Mouse (Mus musculus): Measurements from ENCODE around the gene Ppig.
"Not testable (repeated sequence)": the region's sequence is repeated elsewhere in the genome, so short reads cannot be mapped to it uniquely, and the experiment has no call there.

The Ppig gene

DNA sequence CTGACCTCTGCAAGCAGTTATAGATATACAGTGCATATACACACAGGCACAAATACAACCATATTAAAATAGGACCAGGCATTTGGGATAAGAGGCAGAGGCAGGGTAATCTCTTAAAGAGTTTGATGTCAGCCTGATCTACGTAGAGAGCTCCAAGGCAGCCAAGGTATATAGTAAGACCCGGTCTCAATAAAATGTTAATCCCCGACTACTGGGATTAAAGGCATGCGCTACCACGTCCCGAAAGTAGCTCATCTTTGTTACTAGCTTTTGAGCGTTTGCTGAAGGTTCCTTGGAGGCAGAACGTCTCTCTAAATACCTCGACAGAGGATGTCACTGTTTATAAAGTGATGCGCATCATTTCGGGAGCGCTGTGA is at the start of gene Ppig:
Gene Ppig, plus strand, starts transcription at position 273 of the 377 bp plus-strand sequence.
- peak; percentile 13 for DNase-seq (ENCODE audit: low read depth, low spot score)

DNA sequence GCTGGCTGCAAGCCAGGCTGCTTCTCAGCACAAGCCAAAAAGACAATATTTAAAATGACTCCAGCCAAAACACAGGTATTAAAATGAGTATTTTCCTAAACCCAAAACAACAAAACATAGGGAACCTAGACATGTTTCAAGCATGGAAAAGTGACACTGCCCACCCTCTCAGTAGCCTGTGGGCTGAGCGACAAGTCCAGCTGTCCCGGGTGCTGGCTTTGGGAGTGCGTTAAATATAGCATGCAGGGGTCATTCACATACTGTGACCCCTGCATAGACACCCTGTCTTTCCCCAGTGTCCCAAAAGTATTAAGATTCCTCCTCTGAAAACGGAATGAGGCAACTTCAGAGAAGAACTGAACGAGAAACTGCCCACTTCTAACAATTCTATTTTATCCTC is 48.6 kb upstream of the Ppig start:
- no peak for DNase-seq (ENCODE audit: low read depth, low spot score)

DNA sequence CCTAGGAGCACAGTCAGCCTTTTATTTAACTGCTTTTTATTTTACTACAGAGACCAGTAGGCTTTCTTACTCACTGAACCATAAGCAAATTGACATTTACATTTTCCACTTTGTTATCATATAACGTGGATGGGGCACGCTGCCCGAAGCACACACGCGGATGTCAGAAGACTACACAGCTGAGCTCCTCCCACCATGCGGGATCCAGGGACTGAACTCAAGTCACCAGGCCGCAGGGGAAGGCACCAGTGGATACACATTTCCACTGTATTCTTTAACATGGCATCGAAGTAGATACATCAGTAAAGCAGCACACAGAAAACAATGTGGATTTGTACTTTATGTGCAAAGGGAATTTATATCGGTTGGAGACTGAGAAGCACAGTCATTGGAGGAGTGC is 47.1 kb upstream of the Ppig start:
- DNase-seq (ENCODE audit: low read depth, low spot score) = no peak

DNA sequence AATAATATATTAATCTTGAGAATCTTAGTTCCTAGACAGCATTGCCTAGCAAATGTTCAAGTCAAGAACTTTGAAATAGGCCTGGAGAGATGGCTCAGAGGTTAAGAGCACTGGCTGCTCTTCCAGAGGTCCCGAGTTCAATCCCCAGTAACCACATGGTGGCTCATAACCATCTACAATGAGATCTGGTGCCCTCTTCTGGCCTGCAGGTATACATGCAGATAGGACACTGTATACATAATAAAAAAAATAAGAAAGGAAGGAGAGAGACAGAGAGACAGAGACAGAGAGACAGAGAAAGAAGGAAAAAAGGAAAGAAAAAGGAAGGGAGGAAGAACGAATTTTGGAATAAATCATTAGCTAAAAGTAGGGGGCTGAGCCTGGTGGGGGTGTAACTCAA is 45.6 kb upstream of the Ppig start:
- DNase-seq (ENCODE audit: low read depth, low spot score) = no peak

DNA sequence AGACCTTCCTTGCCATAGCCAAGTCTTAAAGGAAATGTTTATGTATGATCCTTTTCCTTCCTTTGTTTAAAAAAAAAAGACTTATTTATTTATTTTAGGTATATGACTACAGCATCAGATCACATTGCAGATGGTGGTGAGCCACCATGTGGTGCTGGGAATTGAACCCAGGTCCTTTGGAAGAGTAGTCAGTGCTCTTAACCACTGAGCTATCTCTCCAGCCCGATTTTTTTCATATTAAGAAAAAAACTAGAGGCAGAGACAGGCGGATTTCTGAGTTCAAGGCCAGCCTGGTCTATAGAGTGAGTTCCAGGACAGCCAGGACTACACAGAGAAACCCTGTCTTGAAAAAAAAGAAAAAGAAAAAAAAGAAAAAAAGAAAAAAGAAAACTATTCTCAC is 45.1 kb upstream of the Ppig start:
- DNase-seq (ENCODE audit: low read depth, low spot score) = not testable (repeated sequence)

DNA sequence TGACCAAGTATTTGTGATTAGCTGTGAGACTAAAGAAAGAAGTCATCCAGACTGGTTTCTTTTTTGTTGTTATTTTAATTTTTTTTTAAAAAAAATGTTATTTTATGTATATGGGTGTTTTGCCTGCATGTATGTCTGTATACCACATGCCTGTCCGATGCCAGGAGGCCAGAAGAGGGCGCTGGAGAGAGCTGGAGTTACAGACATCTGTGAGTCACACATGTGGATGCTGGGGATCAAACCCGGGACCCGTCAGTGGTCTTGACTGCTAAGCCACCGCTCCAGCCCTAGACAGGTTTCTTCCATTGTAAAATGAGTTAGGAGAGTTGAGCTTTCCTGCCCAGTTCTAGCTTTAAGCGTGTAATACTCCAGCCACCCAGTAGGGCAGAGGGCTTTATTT is 42.4 kb upstream of the Ppig start:
- no peak for DNase-seq (ENCODE audit: low read depth, low spot score)

DNA sequence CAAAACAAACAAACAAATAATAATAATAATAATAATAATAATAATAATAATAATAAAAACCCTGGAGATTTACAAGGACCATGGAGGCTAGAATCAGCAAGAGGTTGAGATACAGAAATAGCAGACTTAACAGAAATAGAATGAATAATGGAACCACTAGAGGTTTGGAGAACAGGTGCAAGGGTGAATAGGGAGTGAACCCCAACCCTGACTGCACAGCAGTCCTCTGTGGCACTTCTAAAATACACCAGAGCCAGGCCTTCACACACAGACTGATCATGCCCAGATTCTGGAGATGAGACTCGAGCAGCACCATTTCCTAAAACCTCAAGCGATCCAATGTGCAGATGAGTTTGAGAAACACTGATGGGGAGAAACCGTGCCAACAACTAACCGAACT is 40.4 kb upstream of the Ppig start:
- DNase-seq (ENCODE audit: low read depth, low spot score) = no peak

DNA sequence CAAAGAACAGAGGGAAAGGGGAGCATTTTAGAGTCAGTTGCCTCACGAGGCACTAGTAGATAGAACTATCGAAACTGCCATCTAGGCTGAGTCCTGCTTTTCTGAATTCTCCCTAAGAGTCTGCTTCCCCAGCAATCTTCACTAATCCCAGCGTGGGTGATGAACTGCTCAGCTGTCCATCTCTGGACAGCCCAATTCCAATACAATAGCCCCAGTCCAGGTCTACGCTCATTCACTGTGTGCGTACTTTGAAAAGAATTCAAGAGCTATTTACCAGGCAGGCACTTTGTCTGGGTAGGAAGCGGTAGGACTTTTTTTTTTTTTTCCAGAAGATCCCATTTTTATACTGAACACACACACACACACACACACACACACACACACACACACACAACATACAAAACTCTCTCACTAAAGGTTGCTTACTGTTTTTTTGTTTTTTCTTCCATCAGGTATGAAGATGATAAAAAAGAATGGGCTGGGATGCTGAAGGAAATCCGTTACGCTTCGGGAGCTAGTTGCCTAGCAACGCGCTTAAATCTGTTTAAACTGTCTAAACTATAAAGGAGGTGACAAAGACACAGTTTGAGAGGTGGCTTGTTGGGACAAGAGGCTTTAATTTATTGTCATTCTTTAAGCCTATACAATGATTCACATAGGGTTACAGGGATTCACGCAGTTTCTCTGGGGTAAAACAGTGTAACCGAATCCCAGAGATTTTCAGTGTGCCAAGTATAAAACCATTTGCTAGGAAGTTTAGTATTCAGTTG is 39.1 kb upstream of the Ppig start:
- DNase-seq (ENCODE audit: low read depth, low spot score) = no peak

DNA sequence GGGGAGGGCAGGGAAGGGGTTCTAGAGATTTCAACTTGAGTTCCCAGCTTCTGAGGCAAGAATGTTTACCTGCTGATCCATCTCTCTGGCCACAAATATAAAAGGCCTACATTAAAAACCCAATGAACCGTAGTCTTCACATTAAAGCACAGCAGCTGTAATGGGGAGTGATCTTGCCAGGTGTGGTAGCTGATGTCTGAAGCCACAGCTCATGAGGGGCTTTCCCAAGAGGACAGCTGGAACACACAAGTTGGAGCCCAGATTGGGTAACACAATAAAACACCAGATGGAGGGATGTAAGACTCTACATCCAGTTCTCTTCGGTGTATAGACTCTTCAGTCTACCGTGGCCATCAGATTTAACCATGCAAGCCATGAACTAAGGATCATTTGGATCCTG is 37.9 kb upstream of the Ppig start:
- no peak for DNase-seq (ENCODE audit: low read depth, low spot score)

DNA sequence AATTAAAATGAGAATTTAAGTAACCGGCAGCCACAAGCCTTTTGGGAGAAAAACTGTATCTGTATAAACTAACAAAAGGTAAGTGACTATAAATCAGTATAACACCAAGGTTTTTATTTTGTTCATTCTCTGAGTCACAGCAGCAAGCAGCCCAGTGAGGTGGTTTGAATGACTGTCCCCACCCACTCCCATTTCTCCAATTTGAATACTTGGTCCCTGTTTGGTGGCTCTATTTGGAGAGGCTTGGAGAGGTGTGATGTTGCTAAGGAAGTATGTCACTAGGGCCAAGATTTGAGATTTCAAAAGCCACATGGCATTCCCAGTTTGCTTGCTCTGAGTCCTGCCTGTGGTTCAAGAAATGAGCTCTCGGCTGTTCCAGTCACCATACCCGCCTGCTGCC is 32.1 kb upstream of the Ppig start:
- no peak for DNase-seq (ENCODE audit: low read depth, low spot score)

DNA sequence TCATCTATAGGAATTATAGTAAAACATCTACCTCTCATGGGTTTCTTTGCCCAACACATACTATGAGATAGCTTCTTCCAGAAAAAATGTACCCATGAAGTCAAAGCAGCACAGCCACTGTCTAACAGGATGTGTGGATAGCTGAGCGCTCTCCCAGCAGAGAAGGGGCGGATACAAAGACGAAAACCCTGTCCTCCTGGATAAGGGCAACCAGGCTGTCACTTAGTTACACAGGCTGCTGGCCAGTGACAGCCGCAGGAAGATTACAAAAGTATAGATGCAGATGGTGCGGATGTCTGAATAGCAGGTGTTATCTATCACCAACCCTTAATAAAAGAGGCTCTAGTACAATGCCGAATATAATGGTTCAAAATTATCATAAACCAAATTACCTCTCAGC is 31.5 kb upstream of the Ppig start:
- no peak for DNase-seq (ENCODE audit: low read depth, low spot score)

DNA sequence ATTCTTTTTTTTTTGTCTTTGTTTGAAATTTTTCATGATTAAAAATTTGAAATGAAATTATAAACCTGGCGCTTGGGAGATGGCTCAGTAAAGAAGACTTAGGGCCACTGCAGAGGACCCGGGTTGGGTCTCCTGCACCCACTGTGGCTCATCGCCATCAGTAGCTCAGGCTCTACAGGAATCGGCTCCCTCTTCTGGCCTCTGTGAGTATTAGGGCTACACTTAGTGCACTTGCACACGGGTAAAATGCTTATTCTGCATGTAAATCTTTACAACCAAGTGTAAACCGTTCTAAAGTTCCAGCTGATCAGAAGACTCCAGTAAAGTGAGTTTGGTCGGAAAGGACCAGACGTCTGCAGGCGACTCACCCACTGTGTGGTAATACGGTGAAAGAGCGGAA is 28.8 kb upstream of the Ppig start:
- DNase-seq (ENCODE audit: low read depth, low spot score) = no peak

DNA sequence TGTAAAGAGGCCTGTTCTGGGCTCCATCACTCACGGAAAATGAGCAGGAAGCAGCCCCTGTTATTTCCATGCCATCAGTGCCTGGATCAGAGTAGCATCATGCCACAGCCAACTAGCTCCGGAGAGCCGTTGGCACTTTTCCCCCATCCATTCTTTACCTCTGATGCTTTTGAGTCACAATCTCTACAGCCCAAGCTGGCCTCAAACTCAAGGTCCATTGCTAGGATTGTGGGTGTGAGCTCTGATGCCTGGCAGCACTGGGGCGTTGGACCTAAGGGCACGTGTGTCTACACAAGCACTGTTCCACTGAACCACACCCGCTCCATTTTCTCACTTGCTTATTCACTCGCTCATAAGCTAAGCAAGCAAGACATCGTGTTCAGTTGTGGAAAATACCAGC is 21.9 kb upstream of the Ppig start:
- DNase-seq (ENCODE audit: low read depth, low spot score) = no peak

DNA sequence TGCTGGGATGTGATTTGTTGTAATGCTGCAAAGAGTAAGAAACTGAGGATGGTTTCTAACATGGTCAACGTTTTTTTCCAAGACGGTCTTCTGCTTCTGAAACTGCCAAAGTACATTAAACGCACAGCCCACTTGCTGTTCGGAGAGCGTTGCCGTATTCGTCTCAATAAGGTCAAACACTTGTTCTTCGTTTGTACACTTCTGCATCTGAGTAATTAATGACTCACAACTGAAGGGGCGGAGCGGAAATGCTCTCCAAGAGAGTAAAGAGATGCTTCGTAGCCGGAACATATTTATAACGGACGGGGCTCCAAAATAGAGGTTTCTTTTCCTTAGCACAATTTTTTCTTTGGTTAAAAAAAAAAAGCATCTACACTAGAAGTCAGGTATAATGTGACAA is 10.2 kb upstream of the Ppig start:
- DNase-seq (ENCODE audit: low read depth, low spot score) = no peak

DNA sequence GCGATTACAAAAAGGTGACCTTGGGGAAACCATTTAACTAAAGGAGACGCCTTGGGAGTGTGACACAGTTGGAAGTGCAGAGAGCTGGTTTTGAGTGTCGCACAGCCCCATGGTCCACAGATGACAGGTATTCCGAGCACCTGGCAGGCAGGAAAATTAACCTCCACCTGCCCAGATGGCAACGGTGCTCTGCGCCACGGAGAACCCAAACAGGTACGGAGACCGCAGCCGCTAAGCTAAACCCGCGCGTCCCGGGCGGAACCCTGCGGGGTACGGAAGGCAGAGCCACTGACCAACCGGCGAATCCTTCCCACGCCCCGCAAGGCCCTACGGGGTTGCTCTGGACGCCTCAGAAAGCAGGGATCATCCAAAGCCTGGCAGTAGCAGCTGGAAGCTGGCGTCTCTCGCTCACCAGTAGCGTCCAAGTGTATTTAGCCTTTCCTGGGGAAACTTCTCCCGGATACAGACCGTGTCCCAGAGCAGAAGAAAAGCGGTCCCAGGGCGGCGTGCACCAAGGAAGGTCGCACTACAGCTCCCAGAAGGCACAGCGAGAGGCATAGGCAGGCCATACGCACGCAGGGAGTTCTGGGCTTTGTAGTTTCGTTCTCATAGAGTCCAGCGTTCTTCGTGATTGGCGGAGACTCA is 9.2 kb upstream of the Ppig start, which contains the start of gene Fastkd1:
Gene Fastkd1, minus strand, starts transcription at position 536 of the 645 bp plus-strand sequence.
- DNase-seq (ENCODE audit: low read depth, low spot score) = peak; percentile 74

DNA sequence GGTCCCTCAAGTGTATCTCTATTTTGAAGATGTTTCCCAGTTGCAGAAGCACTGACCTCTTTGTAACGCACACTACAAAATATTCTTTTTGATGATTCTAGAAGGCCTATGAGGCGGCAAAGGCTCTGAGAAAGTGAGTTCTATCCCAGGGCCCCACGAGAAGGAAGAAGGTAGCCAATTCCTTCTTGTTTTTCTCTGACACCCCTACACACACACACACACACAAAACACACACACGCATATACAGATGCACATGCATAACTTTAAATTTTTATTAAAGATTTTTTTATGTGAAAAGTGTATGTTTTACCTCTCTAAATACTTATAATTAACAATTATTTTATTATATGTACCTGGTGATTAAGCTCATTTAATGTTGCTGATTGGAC is 8.7 kb upstream of the Ppig start:
- DNase-seq (ENCODE audit: low read depth, low spot score) = no peak

DNA sequence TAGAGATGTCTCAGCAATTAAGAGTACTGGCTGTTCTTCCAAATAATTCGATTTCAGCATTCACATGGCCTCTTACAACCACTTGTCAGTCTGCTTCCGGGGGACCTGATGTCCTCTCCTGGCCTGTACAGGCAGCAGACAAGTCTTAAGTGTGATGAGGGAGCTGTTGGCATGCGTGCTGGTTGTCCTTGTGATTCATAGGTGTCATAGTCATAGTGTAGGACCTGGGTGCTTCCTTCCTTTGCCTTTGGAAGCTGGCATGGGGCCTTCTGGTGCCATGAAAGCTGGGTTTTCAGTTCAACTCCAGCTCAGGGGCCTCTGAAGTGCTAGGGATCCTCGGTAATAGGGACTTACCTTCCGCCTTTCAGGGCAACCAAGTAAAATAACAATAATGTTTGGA is 8.2 kb upstream of the Ppig start:
- no peak for DNase-seq (ENCODE audit: low read depth, low spot score)

DNA sequence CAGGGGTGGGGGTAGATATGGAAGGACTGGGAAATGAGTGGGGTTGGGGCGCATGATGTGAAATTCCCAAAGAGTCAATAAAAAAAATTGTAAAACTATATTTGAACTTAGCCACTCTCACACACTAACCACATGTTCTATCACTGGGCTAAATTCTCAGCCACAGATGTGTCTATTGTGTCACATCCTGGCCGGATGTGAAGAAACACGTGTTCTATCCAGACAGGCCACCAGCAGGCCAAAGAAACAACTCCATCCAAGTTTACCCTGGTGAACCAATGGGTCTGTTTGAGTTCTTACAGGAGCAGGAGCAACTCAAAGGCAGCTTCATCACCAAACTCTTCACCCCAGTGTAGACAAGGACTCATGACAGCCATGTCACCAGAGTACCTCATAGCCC is 5.9 kb upstream of the Ppig start:
- DNase-seq (ENCODE audit: low read depth, low spot score) = no peak

DNA sequence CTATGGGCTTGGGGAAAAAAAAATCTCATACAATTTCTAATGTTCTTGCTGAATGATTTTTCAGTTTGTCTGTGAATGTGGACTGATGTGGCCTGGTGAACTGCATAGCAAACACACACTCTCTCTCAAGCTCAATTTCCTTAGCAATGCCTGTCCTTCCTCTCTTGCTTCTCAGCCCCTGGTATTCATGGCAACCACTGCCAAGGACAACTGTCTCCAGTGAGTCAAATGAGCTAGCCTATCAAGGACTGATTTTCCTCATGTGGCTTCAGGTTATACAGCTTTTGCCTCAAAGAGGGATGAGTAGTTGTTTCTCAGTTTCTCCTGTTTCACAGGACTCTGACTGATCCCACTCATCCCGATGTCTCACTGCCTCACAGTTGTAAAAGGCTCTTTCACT is 3.2 kb upstream of the Ppig start:
- DNase-seq (ENCODE audit: low read depth, low spot score) = no peak

DNA sequence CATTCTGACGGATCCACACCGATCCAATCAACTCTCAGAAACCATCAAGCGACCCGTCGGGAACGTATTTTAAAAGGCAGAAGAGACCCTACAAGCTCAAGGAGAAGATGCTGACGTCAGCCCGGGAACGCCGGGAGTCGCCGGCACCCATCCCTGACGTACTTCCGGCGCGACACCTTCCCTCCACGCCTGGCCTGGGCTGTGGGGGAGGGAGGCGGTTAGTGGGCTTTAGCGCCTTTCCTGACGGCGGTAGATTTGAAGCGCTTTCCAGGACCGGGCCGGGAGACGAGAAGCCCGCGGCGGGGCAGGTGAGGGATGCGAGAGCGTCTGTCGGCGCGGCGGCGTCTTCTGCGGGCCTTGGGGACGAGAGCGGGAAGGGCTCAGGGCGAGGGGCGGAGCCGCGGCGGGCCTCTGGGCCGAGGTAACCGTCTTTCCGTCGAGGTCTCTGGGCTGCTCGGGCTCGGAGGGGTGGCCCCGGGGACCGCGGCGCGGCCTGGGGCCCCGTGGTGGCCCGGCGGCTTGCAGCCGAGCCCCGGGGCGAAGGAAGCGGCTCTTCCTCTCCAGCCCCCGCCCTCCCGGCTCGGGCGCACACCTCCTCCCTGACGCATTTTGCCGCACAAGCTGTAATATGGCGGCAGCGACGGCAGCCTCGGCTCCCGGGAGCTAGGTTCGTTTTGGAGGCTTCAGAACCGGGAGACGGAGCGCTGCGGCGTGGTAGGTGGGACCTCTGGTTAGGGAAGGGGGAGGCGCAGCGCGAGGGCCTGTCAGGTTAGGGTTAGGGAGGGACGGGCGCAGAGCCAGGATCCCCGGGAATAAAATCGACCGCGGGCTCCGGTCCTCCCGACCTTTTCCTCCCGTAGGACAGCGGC is 539 bp downstream of the Ppig start:
- DNase-seq (ENCODE audit: low read depth, low spot score) = peak; percentile 83

DNA sequence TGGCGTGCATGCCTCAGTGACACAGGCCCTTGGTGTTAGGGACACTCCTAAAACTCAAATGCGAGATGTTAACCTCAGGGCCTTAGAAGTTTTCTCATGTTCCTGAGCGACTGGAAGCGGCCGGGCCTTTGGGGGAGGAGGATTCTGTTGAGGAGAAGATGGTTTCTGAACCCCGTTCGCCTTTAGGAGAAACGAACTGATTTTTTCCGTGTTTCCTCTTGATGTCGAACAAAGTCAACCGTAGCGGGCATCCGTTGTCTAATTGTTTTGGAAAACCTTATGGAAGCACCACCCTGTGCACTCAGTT is 1.1 kb downstream of the Ppig start:
- no peak for DNase-seq (ENCODE audit: low read depth, low spot score)

DNA sequence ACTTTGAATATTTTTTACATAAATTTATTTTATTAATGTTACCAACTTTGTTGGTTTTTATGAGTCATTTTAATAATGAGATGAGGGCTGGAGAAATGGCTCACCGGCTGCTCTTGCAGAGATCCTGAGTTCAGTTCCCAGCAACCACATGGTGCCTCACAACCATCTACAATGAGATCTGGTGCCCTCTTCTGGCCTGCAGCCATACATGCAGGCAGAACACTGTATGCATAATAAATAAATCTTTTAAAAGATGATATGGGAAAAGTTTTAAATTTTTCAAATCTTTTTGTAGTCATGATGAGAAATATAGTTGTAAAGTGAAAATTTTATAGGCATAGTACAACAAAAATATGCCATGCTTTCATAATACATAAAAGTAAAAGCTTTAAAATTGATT is 22.7 kb downstream of the Ppig start:
- no peak for DNase-seq (ENCODE audit: low read depth, low spot score)

DNA sequence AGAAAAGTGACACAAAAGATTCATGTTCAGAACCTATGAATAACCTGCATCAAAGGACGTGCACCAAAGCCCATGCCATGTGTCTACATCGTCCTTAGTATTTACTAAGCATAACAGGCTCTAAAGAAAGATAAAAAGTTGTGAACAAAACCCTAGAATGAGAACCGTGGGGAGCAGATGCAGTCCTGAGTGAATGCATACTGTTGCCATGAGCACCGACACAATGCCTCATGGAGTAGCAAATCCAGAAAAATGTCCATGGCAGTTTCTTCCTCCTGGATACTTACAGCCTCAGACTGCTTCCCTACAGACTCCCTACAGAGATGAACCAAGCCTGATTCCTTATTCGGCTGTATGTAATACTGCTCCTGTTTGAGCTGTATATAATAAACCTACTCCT is 38.6 kb downstream of the Ppig start:
- no peak for DNase-seq (ENCODE audit: low read depth, low spot score)

Measured in c-Kit-negative CD71-positive TER-119-positive erythroid progenitor cells, embryonic 14.5 days (primary cell).